Mouse (Mus musculus): Measurements from ENCODE around the gene Angptl4. TPM values are rescaled to one million over a fixed set of nuclear protein-coding genes. Genes with fewer than 3 reads are reported as not detected.
A peak's percentile ranks its signal among the peaks of the same experiment; 100 is the strongest.

Angptl4 gene
- total RNA-seq, 2 experiments from 2014 or later: 4.1 to 4.2 TPM

DNA sequence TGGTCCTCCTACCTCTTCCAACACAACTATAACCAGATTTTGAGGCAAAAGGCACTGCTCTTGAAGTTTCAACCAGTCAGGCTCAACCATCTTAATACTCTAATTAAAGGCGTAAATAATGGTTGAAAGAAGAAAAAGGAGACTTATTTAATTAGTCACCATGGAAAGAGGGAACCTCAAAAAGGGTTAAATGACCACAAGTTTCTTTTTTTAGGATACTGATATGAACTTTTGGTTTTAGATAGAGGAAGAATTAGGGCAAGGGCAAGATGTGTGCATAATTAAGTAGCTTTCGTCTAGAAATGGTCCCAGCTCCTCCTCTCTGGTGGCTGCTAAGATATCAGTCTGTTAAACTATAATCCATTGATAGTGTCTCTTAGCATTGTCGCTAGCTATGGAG, 15.2 kb downstream of the Angptl4 start:
- DNase-seq (ENCODE audit: low spot score in 2 of 2): no peak
- TF ChIP-seq CTCF (conservative IDR thresholded peaks at IDR 0.05): no peak
- H3K4me3 ChIP-seq: no peak overlapping the region

DNA sequence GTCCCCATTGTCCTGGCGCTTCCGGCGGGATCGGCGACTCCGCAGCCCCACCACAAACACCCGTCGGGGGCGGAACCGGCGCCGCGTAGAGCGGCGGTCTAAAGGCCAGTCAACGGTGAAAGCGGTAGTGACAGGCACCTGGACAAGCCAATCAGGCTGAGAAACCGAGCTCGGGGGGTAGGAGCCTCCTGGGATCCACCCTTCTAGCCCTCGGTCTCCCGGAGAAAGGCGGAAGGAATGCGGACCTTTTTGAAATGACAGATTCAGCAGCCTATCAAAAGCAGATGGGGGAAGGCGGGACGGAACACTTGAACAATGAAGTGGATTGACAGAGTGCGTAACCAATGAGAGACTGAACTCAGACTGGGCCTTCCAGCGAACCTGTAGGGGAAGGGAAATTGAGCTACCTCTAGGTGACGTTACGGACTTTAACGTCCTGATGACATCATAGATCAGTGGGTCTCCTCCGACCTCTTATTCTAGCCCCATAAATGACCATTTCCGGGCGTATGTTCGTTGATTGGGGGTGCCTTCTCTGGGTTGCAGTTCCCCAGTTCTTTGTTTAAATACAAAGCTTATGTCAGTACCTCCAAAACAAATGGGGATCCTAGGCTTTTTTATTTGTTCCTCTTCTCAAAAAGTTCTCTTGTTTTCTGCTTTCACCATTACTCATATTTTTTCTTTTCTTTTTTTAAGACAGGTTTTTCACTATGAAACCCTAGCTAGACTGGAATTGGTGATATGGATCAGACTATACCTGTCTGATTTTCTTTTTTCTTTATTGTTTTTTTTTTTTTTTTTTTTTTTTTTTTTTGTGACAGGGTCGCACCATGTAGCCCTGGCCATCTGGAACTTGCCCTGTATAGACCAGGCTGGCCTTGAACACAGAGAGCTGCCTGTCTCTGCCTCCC, 21.1 kb downstream of the Angptl4 start, which contains the start of gene Rab11b:
Rab11b (minus strand) TSS at position 276 of the 911 bp plus-strand sequence.
- peak within 1 kb of the TSS; percentile 87 for H3K4me3 ChIP-seq
- H3K27ac ChIP-seq: peak within 1 kb of the TSS; percentile 98
- DNase-seq (ENCODE audit: low spot score in 2 of 2): peak; percentile 100
- TF ChIP-seq CTCF (conservative IDR thresholded peaks at IDR 0.05): peak; percentile 46

More for the DNA sequence above, 15.2 kb downstream of the Angptl4 start:
- H3K27ac ChIP-seq: no peak overlapping the region

DNA sequence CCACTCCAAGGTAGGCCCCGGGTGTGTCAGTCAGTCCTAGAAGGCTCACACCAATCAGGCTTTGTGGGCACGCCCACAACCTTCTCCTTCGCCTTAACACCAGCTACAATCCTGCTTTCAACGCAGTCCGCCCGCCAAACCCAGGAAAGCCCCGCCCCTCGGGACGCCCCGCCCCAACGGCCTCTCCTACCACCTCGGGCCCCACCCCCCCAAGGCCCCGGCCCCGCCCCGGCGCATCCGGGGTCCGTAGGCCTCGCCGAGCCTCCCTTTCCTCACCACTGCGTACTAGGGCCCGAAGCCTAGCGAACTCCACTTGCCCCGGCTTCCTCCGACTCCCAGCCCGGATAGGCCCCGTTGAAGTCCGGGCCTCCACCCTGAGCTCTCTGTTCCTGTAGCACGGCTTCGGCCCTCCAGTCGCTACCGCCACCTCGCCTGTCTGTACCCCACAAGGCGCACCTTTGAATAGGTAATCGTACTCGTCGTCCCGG, 21.8 kb downstream of the Angptl4 start:
- Histone ChIP-seq H3K4me3 (peak overlapping the region; percentile 87), H3K27ac (peak overlapping the region; percentile 98)
- TF ChIP-seq CTCF (conservative IDR thresholded peaks at IDR 0.05): no peak
- peak; percentile 87 to 89 for DNase-seq (ENCODE audit: low spot score in 2 of 2)

DNA sequence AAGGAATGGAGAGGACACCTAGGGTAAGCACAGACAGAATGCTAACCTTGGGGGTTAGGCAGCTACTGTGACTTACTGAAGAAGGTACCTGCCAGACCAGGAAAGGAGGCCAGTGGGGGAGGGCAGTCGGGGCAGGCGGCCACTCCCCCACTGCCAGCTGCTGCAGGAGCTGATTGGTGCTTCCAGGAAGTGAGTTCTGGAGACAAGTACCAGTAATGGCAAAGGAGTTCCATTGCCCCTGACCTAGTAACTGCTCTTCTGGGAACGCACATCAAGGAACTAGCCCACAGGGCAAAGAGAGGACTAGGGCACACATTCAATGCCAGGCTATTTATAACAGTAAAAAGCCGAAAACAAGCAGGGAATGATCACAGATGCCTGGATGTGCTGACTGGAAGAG, 24.4 kb downstream of the Angptl4 start:
- H3K4me3 ChIP-seq: no peak overlapping the region; the same call in 1 of the 2 replicates
- TF ChIP-seq CTCF (conservative IDR thresholded peaks at IDR 0.05): no peak
- H3K27ac ChIP-seq: peak overlapping the region; percentile 68
- DNase-seq (ENCODE audit: low spot score in 2 of 2): no peak

DNA sequence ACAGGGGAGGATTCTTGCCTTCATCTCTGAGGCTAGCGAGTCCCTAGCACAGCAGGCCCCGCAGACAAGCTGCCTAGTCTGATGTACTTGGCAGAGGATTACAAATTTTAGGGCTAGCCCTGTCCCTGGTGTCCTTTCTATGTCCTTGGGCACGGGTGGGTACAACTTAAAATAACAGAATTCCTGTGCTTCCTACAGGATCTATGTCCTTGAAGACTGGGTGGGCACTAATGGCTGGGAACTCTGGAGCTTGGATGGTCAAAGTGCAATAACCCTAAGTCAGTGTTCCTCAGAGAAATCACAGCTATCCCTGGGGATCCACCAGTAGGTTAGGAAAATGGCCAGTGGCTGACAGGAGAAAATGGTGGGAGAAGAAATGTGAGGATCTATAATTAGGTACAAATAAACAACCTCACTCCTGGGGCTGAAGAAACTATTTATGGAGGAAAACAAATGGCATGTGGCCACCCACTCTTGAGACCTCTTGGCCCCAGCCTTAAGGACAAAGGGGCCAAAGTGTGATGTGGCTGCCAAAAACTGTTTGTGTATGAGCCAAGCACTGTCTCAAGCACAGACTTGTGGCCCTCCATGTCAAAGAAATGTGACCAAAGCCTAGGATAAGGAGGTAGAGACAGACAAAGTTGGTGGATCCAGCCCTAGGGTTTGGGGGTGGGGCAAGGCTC, 25.4 kb downstream of the Angptl4 start:
- TF ChIP-seq CTCF (conservative IDR thresholded peaks at IDR 0.05): no peak
- Histone ChIP-seq H3K27ac (peak overlapping the region; percentile 68), H3K4me3 (no peak overlapping the region)
- DNase-seq (ENCODE audit: low spot score in 2 of 2): no peak

DNA sequence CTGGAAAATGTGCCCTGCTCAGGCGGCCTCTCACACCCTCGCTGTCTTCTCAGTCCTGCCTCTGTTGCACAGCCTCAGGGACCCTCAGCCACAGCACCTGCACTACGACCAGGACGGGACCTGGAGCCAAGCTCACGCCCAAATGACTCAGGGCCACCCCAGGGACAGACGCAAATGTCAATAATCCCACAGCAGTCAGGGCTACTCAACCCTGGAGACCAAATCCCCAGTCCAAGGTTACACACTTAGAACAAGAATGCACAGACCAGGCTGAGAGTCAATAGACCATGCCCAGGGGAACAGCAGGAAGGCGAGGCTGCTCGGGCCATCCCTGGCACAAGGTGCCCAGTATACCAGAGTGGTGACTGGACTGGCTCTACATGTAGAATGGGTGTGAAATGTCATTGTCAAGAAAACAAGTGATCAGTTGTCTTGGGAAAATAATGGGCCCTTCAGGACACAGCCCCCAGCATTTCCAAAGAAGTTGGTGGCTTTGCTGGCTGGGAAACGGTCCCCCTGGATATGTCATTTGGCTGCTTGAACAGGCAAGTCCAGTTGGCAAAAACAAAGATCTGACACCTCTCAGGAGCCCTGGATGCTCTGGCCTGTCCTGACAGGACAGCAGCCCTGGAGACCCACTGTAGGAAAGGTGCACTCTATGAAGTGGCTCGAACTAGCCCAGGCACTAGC, 26.1 kb downstream of the Angptl4 start:
- H3K4me3 ChIP-seq: no peak overlapping the region
- peak overlapping the region; percentile 68 for H3K27ac ChIP-seq
- no peak for TF ChIP-seq CTCF (conservative IDR thresholded peaks at IDR 0.05)
- no peak for DNase-seq (ENCODE audit: low spot score in 2 of 2)

DNA sequence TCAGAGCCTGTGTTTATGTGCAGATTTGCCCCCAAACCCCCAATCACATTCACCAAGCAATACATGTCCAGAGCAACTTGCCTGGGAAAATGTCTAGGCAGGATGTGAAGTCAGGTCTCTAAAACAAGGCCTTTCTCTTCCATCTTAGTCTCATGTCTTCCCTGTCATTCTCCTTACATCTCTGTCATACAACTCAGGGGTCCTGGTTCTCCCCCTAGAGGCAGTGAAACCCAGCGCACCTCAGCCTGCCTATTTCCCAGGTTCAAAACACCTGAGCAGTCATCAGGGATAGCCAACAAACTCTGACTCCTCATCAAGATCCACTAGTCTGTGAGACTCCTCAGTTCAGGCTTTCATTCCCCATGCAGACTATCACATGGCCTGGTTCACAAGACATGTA, 27.0 kb downstream of the Angptl4 start:
- H3K27ac ChIP-seq: peak overlapping the region; percentile 68; the same call in 1 of the 2 replicates
- H3K4me3 ChIP-seq: no peak overlapping the region
- peak; percentile 46 for TF ChIP-seq CTCF (conservative IDR thresholded peaks at IDR 0.05)
- no peak for DNase-seq (ENCODE audit: low spot score in 2 of 2)

DNA sequence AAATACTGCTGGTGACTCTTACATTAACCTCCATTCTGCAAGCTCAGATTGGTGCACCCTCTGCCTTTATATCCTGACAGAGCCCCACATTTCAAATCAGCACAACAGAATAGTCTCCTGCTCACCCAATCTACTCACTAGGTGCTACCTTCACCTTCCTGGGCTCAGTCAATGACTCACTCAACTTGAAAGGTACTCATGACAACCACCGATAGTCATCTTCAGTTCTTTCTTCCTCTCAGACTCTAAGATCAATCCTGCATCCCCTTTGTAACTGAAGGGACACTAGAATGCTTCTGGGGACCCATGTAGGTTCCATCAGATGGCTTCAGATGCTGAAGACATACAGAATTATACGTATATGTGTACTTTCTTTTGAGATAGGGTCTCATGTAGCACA, 29.3 kb downstream of the Angptl4 start:
- no peak for TF ChIP-seq CTCF (conservative IDR thresholded peaks at IDR 0.05)
- no peak overlapping the region for H3K4me3 ChIP-seq
- no peak overlapping the region for H3K27ac ChIP-seq
- no peak for DNase-seq (ENCODE audit: low spot score in 2 of 2)

DNA sequence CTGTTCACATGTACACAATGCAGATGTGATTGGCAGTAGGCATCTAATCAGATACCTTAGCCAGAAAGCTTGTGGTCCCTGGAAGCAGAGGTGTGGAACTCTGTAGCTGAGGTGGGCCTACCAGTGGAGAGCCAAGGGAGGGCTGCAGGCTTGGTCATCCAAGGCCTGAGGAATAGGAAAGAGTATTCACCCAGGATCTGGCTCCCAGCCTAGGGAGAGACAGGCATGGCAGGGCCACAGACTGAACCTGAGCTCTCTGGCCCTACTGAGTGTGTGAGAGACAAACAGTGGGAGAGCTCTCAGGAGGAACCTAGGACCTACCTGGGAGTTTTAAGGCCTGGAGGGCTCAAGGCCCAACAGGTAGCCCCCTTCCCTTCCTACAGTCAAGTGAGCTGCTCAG, 30.4 kb downstream of the Angptl4 start:
- TF ChIP-seq CTCF (conservative IDR thresholded peaks at IDR 0.05): no peak
- DNase-seq (ENCODE audit: low spot score in 2 of 2): no peak
- Histone ChIP-seq H3K27ac (no peak overlapping the region), H3K4me3 (no peak overlapping the region)

DNA sequence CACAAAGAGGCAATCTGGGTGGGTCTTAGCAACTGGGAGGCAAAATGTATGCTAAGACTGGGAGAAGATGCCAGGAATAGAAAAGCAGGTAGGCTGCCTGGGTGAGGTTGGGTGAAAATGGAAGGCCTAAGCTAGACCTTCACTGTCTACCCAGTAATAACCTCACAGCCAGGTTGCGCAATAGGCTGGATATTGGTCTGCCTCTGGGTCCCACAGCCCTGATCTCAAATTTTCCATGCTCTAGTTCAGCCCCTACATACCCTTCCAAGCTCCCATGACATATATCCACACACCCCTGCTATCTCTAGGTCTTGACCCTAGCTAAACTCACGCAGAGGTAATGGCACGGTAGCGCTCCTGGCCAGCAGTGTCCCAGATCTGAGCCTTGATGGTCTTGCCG, 32.2 kb downstream of the Angptl4 start:
- H3K4me3 ChIP-seq: no peak overlapping the region
- no peak overlapping the region for H3K27ac ChIP-seq
- TF ChIP-seq CTCF (conservative IDR thresholded peaks at IDR 0.05): no peak
- DNase-seq (ENCODE audit: low spot score in 2 of 2): no peak

DNA sequence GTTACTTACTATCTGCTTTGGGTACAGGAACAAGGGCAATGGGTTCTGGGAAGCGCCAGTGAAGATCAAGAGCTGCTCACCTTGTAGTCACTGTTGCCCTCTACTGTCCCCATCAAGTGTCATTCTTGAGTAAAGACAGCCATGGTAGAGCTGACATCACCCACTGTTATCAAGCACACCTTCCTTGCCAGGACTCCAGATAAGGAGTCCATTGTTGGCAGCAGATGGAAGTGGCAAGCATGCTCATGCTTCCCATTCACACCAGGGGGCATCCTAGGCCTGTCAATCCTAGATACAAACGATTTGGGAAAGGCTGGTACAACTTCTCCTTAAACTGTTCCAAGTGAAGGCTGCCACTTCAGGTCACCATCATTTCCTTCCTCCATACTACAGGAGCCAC, 35.6 kb downstream of the Angptl4 start:
- no peak overlapping the region for H3K27ac ChIP-seq
- no peak overlapping the region for H3K4me3 ChIP-seq
- DNase-seq (ENCODE audit: low spot score in 2 of 2): peak in 1 of 2 experiments; percentile 29
- TF ChIP-seq CTCF (conservative IDR thresholded peaks at IDR 0.05): peak; percentile 77

DNA sequence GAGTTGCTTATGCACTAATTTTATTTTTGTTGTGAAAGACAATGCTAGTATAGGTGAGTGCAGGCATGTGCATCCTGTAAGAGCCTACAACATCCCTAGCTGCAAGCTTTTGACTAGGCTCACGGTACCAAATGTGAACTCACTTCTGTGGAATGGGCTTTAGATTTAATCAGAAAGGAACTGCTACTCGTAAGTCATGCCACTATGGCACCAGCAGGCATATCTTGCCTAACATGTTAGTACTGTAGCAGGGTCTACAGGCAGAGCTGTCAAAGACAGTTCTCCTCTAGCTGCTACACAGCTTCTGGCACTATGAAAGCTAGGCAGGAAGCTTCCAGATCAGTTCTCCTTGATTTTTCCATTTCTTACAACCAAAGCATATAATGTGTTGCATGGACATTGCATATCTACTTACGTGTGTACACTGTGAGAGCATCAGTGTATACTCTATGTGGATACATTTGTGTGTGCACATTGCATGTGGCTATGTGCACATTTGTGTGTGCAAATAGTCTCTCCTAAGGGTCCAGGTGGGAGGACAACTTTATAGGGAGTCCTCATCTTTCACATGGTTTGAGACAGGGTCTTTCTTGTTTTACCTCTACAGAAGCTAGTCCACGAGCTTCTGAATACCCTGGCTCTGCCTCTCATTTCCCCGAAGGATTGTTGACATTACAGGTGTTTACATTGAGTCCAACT, 36.8 kb downstream of the Angptl4 start:
- Histone ChIP-seq H3K27ac (no peak overlapping the region), H3K4me3 (no peak overlapping the region)
- TF ChIP-seq CTCF (conservative IDR thresholded peaks at IDR 0.05): no peak
- no peak for DNase-seq (ENCODE audit: low spot score in 2 of 2)

Measured in layer of hippocampus, adult 2 months (tissue).